Mouse (Mus musculus): Measurements from ENCODE around the gene Kirrel3. TPM values are rescaled to one million over a fixed set of nuclear protein-coding genes. Genes with fewer than 3 reads are reported as not detected.

Kirrel3 gene
- polyA plus RNA-seq, 1 experiment from 2014 or later = 2.3 TPM

DNA sequence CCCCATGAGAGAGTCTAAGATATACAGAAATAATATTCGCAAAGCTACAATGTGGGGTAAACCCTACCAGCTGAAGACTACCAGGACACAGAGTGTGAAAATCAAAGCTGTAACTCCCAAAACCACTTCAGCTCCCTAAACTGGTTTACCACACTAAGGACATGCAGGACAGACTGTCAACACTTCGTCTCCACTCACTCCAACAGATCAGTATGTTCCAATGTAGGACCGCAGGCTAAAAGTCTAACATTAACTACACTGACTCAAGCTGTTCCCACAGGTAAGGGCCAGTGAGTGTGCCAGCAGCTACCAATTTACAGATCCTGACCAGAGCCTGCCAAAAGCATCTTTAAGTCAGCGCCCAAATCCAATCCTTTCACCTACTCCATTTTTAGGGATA lies 566.0 kb downstream of the Kirrel3 start:
- WGBS = 91% methylated on average over 4 of the region's 4 CpGs
- Histone ChIP-seq H3K9me3 (replicated peaks; ENCODE audit: control insufficient read depth, low read length) (no peaks in the 10 kb centered on the region), H3K27me3 (ENCODE audit: control insufficient read depth, insufficient read depth, low read length) (no peaks in the 10 kb centered on the region), H3K27ac (ENCODE audit: low read length) (no peak overlapping the region), H3K9ac (ENCODE audit: low read length) (no peak overlapping the region), H3K4me3 (replicated peaks; ENCODE audit: low read length) (no peak overlapping the region), H3K36me3 (ENCODE audit: control insufficient read depth, insufficient read depth, low read length) (peaks cover 13% of the 10 kb centered on the region; the same call in 1 of the 2 replicates), H3K4me1 (ENCODE audit: control insufficient read depth, insufficient read depth, low read length) (no peaks in the 10 kb centered on the region), H3K4me2 (ENCODE audit: low read depth, low read length) (no peak overlapping the region)
- ATAC-seq (ENCODE audit: insufficient read depth, low FRiP score) = no peak

DNA sequence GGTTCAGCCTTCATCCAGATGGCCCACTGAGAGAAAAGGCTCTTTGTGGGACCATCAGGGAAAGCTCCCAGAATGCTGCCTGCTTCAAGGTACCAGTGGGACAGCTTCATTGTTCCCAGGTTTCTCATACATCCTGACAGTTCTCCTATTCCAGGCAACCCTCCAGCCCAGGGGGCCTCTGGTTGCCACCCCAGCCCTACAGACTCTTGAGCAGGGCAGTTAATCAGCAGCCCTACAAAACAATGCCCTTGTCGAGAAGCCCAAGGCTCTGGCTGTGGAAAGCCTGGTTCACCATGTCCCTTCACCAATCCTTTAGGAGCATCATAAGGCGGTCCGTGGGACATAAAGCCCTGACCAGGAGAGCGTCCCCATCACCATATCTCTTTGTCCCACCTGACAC lies 567.0 kb downstream of the Kirrel3 start:
- H3K9ac ChIP-seq (ENCODE audit: low read length) = no peak overlapping the region
- WGBS = 89% methylated on average over 4 of the region's 4 CpGs
- no peak overlapping the region for H3K27ac ChIP-seq (ENCODE audit: low read length)
- no peak overlapping the region for H3K4me3 ChIP-seq (replicated peaks; ENCODE audit: low read length)
- peaks cover 13% of the 10 kb centered on the region; the same call in 1 of the 2 replicates for H3K36me3 ChIP-seq (ENCODE audit: control insufficient read depth, insufficient read depth, low read length)
- no peaks in the 10 kb centered on the region for H3K9me3 ChIP-seq (replicated peaks; ENCODE audit: control insufficient read depth, low read length)
- ATAC-seq (ENCODE audit: insufficient read depth, low FRiP score) = no peak
- H3K4me2 ChIP-seq (ENCODE audit: low read depth, low read length) = no peak overlapping the region
- no peaks in the 10 kb centered on the region for H3K4me1 ChIP-seq (ENCODE audit: control insufficient read depth, insufficient read depth, low read length)
- H3K27me3 ChIP-seq (ENCODE audit: control insufficient read depth, insufficient read depth, low read length) = no peaks in the 10 kb centered on the region

GRCm38 (mm10) chr9:35053081-35053480 lies 567.4 kb downstream of the Kirrel3 start:
- 92% methylated on average over 16 of the region's 16 CpGs for WGBS
- no peak overlapping the region for H3K9ac ChIP-seq (ENCODE audit: low read length)
- no peak overlapping the region for H3K4me2 ChIP-seq (ENCODE audit: low read depth, low read length)
- H3K9me3 ChIP-seq (replicated peaks; ENCODE audit: control insufficient read depth, low read length) = no peaks in the 10 kb centered on the region
- H3K36me3 ChIP-seq (ENCODE audit: control insufficient read depth, insufficient read depth, low read length) = peaks cover 13% of the 10 kb centered on the region; the same call in 1 of the 2 replicates
- no peaks in the 10 kb centered on the region for H3K27me3 ChIP-seq (ENCODE audit: control insufficient read depth, insufficient read depth, low read length)
- H3K27ac ChIP-seq (ENCODE audit: low read length) = no peak overlapping the region
- H3K4me1 ChIP-seq (ENCODE audit: control insufficient read depth, insufficient read depth, low read length) = no peaks in the 10 kb centered on the region
- no peak overlapping the region for H3K4me3 ChIP-seq (replicated peaks; ENCODE audit: low read length)
- ATAC-seq (ENCODE audit: insufficient read depth, low FRiP score) = no peak

- WGBS = 84% methylated on average over 3 of the region's 3 CpGs
Observed at GRCm38 (mm10) chr9:35053669-35054068, 568.0 kb downstream of the Kirrel3 start.

GRCm38 (mm10) chr9:35055528-35056330 lies 570.0 kb downstream of the Kirrel3 start:
- no peaks in the 10 kb centered on the region for H3K27me3 ChIP-seq (ENCODE audit: control insufficient read depth, insufficient read depth, low read length)
- 84% methylated on average over 11 of the region's 11 CpGs for WGBS
- no peaks in the 10 kb centered on the region for H3K4me1 ChIP-seq (ENCODE audit: control insufficient read depth, insufficient read depth, low read length)
- no peak overlapping the region for H3K4me2 ChIP-seq (ENCODE audit: low read depth, low read length)
- no peak overlapping the region for H3K9ac ChIP-seq (ENCODE audit: low read length)
- ATAC-seq (ENCODE audit: insufficient read depth, low FRiP score) = no peak
- H3K9me3 ChIP-seq (replicated peaks; ENCODE audit: control insufficient read depth, low read length) = no peaks in the 10 kb centered on the region
- H3K4me3 ChIP-seq (replicated peaks; ENCODE audit: low read length) = no peak overlapping the region
- H3K27ac ChIP-seq (ENCODE audit: low read length) = no peak overlapping the region
- H3K36me3 ChIP-seq (ENCODE audit: control insufficient read depth, insufficient read depth, low read length) = peaks cover 13% of the 10 kb centered on the region; the same call in 1 of the 2 replicates

More at GRCm38 (mm10) chr9:35053669-35054068, 568.0 kb downstream of the Kirrel3 start:
- no peaks in the 10 kb centered on the region for H3K4me1 ChIP-seq (ENCODE audit: control insufficient read depth, insufficient read depth, low read length)
- H3K4me3 ChIP-seq (replicated peaks; ENCODE audit: low read length) = no peak overlapping the region
- peaks cover 13% of the 10 kb centered on the region; the same call in 1 of the 2 replicates for H3K36me3 ChIP-seq (ENCODE audit: control insufficient read depth, insufficient read depth, low read length)
- H3K9ac ChIP-seq (ENCODE audit: low read length) = no peak overlapping the region
- ATAC-seq (ENCODE audit: insufficient read depth, low FRiP score) = no peak
- no peak overlapping the region for H3K4me2 ChIP-seq (ENCODE audit: low read depth, low read length)
- no peaks in the 10 kb centered on the region for H3K9me3 ChIP-seq (replicated peaks; ENCODE audit: control insufficient read depth, low read length)
- H3K27ac ChIP-seq (ENCODE audit: low read length) = no peak overlapping the region
- H3K27me3 ChIP-seq (ENCODE audit: control insufficient read depth, insufficient read depth, low read length) = no peaks in the 10 kb centered on the region

GRCm38 (mm10) chr9:35056611-35057010 lies 570.9 kb downstream of the Kirrel3 start:
- Histone ChIP-seq H3K36me3 (ENCODE audit: control insufficient read depth, insufficient read depth, low read length) (peaks cover 9% of the 10 kb centered on the region; the same call in 1 of the 2 replicates), H3K27ac (ENCODE audit: low read length) (no peak overlapping the region), H3K9ac (ENCODE audit: low read length) (no peak overlapping the region), H3K4me1 (ENCODE audit: control insufficient read depth, insufficient read depth, low read length) (peaks cover 3% of the 10 kb centered on the region; the same call in 1 of the 2 replicates), H3K4me3 (replicated peaks; ENCODE audit: low read length) (no peak overlapping the region), H3K27me3 (ENCODE audit: control insufficient read depth, insufficient read depth, low read length) (no peaks in the 10 kb centered on the region), H3K4me2 (ENCODE audit: low read depth, low read length) (no peak overlapping the region), H3K9me3 (replicated peaks; ENCODE audit: control insufficient read depth, low read length) (no peaks in the 10 kb centered on the region)
- no peak for ATAC-seq (ENCODE audit: insufficient read depth, low FRiP score)
- 88% methylated on average over 3 of the region's 3 CpGs for WGBS

GRCm38 (mm10) chr9:35057631-35058030 lies 571.9 kb downstream of the Kirrel3 start:
- ATAC-seq (ENCODE audit: insufficient read depth, low FRiP score) = no peak
- WGBS = 90% methylated on average over 6 of the region's 6 CpGs
- peaks cover 4% of the 10 kb centered on the region; the same call in 1 of the 2 replicates for H3K4me1 ChIP-seq (ENCODE audit: control insufficient read depth, insufficient read depth, low read length)
- H3K27me3 ChIP-seq (ENCODE audit: control insufficient read depth, insufficient read depth, low read length) = no peaks in the 10 kb centered on the region
- H3K9ac ChIP-seq (ENCODE audit: low read length) = no peak overlapping the region
- H3K27ac ChIP-seq (ENCODE audit: low read length) = no peak overlapping the region
- no peak overlapping the region for H3K4me2 ChIP-seq (ENCODE audit: low read depth, low read length)
- H3K36me3 ChIP-seq (ENCODE audit: control insufficient read depth, insufficient read depth, low read length) = peaks cover 9% of the 10 kb centered on the region; the same call in 1 of the 2 replicates
- H3K9me3 ChIP-seq (replicated peaks; ENCODE audit: control insufficient read depth, low read length) = no peaks in the 10 kb centered on the region
- H3K4me3 ChIP-seq (replicated peaks; ENCODE audit: low read length) = no peak overlapping the region

DNA sequence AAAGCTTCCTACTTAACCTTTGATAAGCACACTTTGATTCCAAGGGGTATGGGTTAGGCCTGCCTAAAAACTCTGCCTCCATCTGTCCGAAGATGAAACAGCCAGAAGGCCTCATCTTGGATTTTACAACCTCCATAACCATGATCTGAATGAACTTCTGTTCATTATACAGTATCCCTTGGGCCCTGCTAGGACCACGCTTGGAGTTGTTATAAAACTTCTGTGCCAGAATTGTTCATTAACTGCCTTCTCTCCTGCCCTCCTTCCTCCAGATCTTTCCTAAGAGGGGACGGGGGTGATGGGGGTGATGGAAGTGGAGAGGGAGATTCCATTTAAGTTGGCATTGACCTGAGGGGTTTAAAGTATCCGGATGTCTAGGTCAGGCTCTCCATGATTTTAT lies 572.5 kb downstream of the Kirrel3 start:
- ATAC-seq (ENCODE audit: insufficient read depth, low FRiP score) = no peak
- H3K9ac ChIP-seq (ENCODE audit: low read length) = no peak overlapping the region
- H3K4me3 ChIP-seq (replicated peaks; ENCODE audit: low read length) = no peak overlapping the region
- H3K27me3 ChIP-seq (ENCODE audit: control insufficient read depth, insufficient read depth, low read length) = no peaks in the 10 kb centered on the region
- no peaks in the 10 kb centered on the region for H3K9me3 ChIP-seq (replicated peaks; ENCODE audit: control insufficient read depth, low read length)
- peaks cover 7% of the 10 kb centered on the region; the same call in 1 of the 2 replicates for H3K36me3 ChIP-seq (ENCODE audit: control insufficient read depth, insufficient read depth, low read length)
- no peak overlapping the region for H3K4me2 ChIP-seq (ENCODE audit: low read depth, low read length)
- peaks cover 4% of the 10 kb centered on the region; the same call in 1 of the 2 replicates for H3K4me1 ChIP-seq (ENCODE audit: control insufficient read depth, insufficient read depth, low read length)
- H3K27ac ChIP-seq (ENCODE audit: low read length) = no peak overlapping the region
- WGBS = 81% methylated on average over 4 of the region's 4 CpGs

DNA sequence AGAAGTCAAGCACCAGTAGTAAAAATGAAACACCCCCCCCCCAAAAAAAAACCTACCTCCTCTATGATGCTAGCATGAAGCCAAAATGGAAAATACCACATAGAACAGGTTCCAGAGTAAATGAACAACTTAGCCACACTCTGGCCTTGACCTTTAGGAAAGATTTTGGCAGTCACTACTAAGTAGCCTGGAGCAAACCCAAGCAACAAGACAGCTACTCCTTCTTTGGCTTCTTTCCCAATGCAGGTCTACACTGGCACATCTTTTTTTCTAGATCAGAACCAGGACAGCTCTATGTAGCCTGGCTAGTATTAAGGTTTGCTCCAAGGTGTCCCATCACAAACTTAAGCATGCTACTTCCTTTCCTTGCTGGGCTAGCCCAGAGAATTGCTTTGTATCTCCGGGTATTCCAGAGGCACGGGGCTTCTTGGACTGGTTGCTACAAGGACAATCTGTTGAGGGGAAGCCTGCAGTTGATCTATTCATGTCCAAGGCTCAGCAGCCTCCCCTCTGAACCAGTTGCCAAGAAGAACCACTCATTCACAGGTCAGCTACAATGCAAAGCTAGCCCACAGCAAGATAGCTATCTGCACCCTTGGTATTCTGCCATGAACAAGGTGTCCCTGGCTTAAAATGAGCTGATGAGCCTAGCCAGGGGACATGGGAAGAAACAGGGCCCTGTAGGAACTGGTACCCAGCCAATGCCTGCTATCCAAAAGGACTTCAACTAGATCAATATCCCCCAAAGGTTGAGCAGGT lies 573.1 kb downstream of the Kirrel3 start:
- peaks cover 4% of the 10 kb centered on the region; the same call in 1 of the 2 replicates for H3K4me1 ChIP-seq (ENCODE audit: control insufficient read depth, insufficient read depth, low read length)
- no peak overlapping the region for H3K4me2 ChIP-seq (ENCODE audit: low read depth, low read length)
- no peak overlapping the region for H3K9ac ChIP-seq (ENCODE audit: low read length)
- no peak overlapping the region for H3K4me3 ChIP-seq (replicated peaks; ENCODE audit: low read length)
- H3K9me3 ChIP-seq (replicated peaks; ENCODE audit: control insufficient read depth, low read length) = no peaks in the 10 kb centered on the region
- no peak for ATAC-seq (ENCODE audit: insufficient read depth, low FRiP score)
- no peak overlapping the region for H3K27ac ChIP-seq (ENCODE audit: low read length)
- H3K36me3 ChIP-seq (ENCODE audit: control insufficient read depth, insufficient read depth, low read length) = peaks cover 4% of the 10 kb centered on the region; the same call in 1 of the 2 replicates
- H3K27me3 ChIP-seq (ENCODE audit: control insufficient read depth, insufficient read depth, low read length) = no peaks in the 10 kb centered on the region
- 87% methylated on average over 2 of the region's 2 CpGs for WGBS
